In the genomic region with DNA sequence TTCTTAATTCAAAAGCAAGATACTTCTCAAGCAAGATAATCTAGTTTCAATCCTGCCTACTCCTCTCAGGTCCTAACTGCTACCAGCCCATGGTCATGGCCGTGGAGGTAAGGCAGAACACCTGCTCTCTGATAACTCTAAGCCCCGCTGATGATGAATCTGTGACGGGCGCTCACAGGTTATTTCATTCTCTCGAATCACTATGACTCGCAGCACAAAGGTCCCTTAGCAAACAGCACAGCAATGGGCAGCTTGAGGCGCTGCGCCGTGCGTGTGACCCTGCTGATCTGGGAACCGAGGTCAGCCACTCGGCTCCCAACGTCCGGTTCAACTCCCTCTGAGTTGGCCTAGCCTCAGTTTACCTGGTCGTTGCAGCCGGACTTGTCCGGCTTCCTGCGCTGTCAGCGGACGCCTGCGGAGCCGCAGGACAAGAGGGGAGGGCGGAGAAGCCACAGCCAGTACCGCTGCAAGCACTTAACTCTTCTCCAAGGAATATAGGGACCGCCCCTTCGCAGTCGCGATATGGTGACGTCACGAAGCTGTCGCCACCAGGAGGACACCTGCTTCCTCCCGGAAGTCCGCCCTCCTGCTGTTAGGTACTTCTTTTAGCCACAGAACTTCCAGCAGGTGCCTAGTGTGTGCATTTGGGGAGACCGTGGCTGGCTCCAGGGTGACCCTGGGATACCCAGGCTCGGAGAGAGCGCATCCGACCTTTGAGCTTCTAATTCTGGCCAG, we compare ENCODE assay signal across 8 mouse cellular contexts. TPM values are rescaled to one million over a fixed set of nuclear protein-coding genes. Genes with fewer than 3 reads are reported as not detected.
DNase-seq lines count a peak whose midpoint lies in the region; TF ChIP-seq lines count a peak whose summit lies in the region.

A gene (minus strand): TSS at position 511 of the 735 bp plus-strand sequence.

- H3K27me3 ChIP-seq in megakaryocyte, embryonic 14.5 days (replicated peaks) = peaks cover 16% of the 10 kb centered on the region

- no peak within 1 kb of the TSS for H3K27ac ChIP-seq in cortical plate, adult 2 months (ENCODE audit: insufficient read depth, low read length)

- no peak for TF ChIP-seq CTCF in cortical plate, adult 2 months (IDR thresholded peaks at IDR 0.05; ENCODE audit: extremely low read depth, insufficient read depth, low read length)

- H3K9me3 ChIP-seq in megakaryocyte, embryonic 14.5 days = no peaks in the 10 kb centered on the region

- peaks cover 26% of the 10 kb centered on the region for H3K36me3 ChIP-seq in megakaryocyte, embryonic 14.5 days (replicated peaks; ENCODE audit: low read length)

- TF ChIP-seq POLR2A in cortical plate, adult 2 months (IDR thresholded peaks at IDR 0.05; ENCODE audit: extremely low read depth, insufficient read depth, low read length) = peak; percentile 84; the same call in 1 of the 2 replicates

- peak; percentile 97 for DNase-seq in ZHBTc4 (ENCODE audit: low read depth, low spot score)
- peak; percentile 62 to 73 for DNase-seq in gastrocnemius, adult 8-10 months (ENCODE audit: low spot score in 2 of 2)
- DNase-seq in hindlimb bud, embryonic 11.5 days (ENCODE audit: extremely low spot score, low read depth, low spot score) = peak; percentile 66
- peak; percentile 82 to 85 for DNase-seq in left cerebral cortex, adult 8-10 months (ENCODE audit: low spot score in 2 of 2)
- peak; percentile 94 for DNase-seq in right cerebral cortex, postnatal 10 days (ENCODE audit: low spot score in 2 of 2)
- DNase-seq in urinary bladder, postnatal 25 days (ENCODE audit: low spot score) = peak; percentile 82

- H3K4me3 ChIP-seq in cortical plate, adult 2 months (ENCODE audit: insufficient read depth, low read length) = peak within 1 kb of the TSS; percentile 52
- peak within 1 kb of the TSS; percentile 92 for H3K4me3 ChIP-seq in megakaryocyte, embryonic 14.5 days (replicated peaks)

- peaks cover 3% of the 10 kb centered on the region for H3K4me1 ChIP-seq in cortical plate, adult 2 months (ENCODE audit: control insufficient read depth, insufficient read depth, low read length)
- peaks cover 47% of the 10 kb centered on the region for H3K4me1 ChIP-seq in megakaryocyte, embryonic 14.5 days

RNA-seq across cellular contexts. Expression of the gene that starts here (rescaled TPM):
- polyA plus RNA-seq in cortical plate, adult 2 months (2012; rRNA removed) = 37.4 and 38.2 TPM in 2 replicates
- 10 to 100 TPM; 17.6 to 24.4 (median 20.8) TPM for total RNA-seq in gastrocnemius, adult 8-10 months (2022)
- total RNA-seq in left cerebral cortex, adult 8-10 months (2022) = 10 to 100 TPM; 19.1 to 24.8 (median 21.9) TPM
- polyA plus RNA-seq in megakaryocyte, embryonic 14.5 days (2012; ENCODE audit: insufficient read depth, low replicate concordance) = 15.2 TPM in 1 of 2 replicates, not detected in the other
